Comparison of ENCODE assay signal across 16 mouse cellular contexts in the genomic region with DNA sequence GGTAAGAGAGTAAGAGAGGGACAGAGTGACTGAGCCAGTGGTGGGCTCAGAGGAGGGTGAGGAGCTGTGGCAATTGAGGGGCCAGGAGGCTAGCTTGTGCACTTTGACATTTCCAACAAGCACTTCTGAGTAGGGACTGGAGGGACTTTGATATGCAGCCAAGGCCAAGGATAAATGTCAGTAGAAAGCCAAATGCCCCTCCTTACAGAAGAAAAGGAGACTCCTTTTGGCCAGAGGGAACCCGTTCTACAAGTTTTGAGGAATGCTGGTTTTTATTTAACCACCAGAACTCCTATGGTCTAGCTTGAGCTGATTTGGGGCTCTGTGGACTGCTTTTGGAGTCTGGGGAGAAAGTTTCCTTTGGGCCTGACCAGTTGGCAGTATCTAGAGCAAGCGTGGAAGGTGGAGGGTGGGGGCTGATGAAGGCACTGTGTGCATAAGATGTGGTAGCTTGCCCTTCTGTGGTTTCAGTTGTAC.
DNase-seq lines count a peak whose midpoint lies in the region; ATAC-seq and TF ChIP-seq lines count a peak whose summit lies in the region.
"Had no signal": no experiment of that assay in that cellular context is flagged by ENCODE, and none has a peak within 500 bp of the region (broad histone marks: within the 10 kb centered on the region; RNA-seq: fewer than 3 reads in every experiment).

No protein-coding gene starts in this region.

- H3K4me3 ChIP-seq in ES-E14 (ENCODE audit: insufficient read depth in 1 of 2, low read depth in 1 of 2, low read length in 2 of 2, poor library complexity in 1 of 2, severe bottlenecking in 1 of 2), result no peak overlapping the region
- H3K4me3 ChIP-seq in embryonic facial prominence, embryonic 15.5 days (replicated peaks), result no peak overlapping the region
- no peak overlapping the region for H3K4me3 ChIP-seq in kidney, postnatal 0 days (replicated peaks; ENCODE audit: low read depth, low read length)
- no peak overlapping the region for H3K4me3 ChIP-seq in liver, postnatal 0 days (ENCODE audit: low read depth, low read length)
- H3K4me3 ChIP-seq: left cerebral cortex, adult 2 months; midbrain, embryonic 15.5 days; neural tube, embryonic 12.5 days had no signal

- peaks cover 14 to 25% of the 10 kb centered on the region in 2 experiments for H3K4me1 ChIP-seq in ES-E14 (ENCODE audit: control insufficient read depth in 2 of 2, insufficient read depth in 2 of 2, low read length in 2 of 2, poor library complexity in 1 of 2)
- H3K4me1 ChIP-seq in embryonic facial prominence, embryonic 15.5 days, result no peaks in the 10 kb centered on the region
- H3K4me1 ChIP-seq in kidney, postnatal 0 days (replicated peaks; ENCODE audit: insufficient read depth, low read length), result no peaks in the 10 kb centered on the region
- H3K4me1 ChIP-seq in liver, postnatal 0 days (ENCODE audit: insufficient read depth), result no peaks in the 10 kb centered on the region
- H3K4me1 ChIP-seq: midbrain, embryonic 15.5 days; neural tube, embryonic 12.5 days had no signal

- no peak overlapping the region for H3K9ac ChIP-seq in ES-E14 (ENCODE audit: insufficient read depth, low read depth, low read length, poor library complexity, severe bottlenecking)
- H3K9ac ChIP-seq in embryonic facial prominence, embryonic 15.5 days, result no peak overlapping the region
- no peak overlapping the region for H3K9ac ChIP-seq in kidney, postnatal 0 days (ENCODE audit: low read depth, low read length)
- H3K9ac ChIP-seq in liver, postnatal 0 days (replicated peaks), result no peak overlapping the region
- H3K9ac ChIP-seq: midbrain, embryonic 15.5 days; neural tube, embryonic 12.5 days had no signal

- no peaks in the 10 kb centered on the region for H3K9me3 ChIP-seq in ES-E14 (ENCODE audit: control insufficient read depth, insufficient read depth, low read depth, low read length)
- H3K9me3 ChIP-seq in embryonic facial prominence, embryonic 15.5 days (replicated peaks), result no peaks in the 10 kb centered on the region
- H3K9me3 ChIP-seq in kidney, postnatal 0 days (replicated peaks; ENCODE audit: low read length), result no peaks in the 10 kb centered on the region
- H3K9me3 ChIP-seq in liver, postnatal 0 days (ENCODE audit: low read length), result no peaks in the 10 kb centered on the region
- H3K9me3 ChIP-seq: midbrain, embryonic 15.5 days; neural tube, embryonic 12.5 days had no signal

- no peak for TF ChIP-seq CTCF in kidney, postnatal 0 days (IDR thresholded peaks at IDR 0.05; ENCODE audit: low read depth)
- TF ChIP-seq CTCF in liver, postnatal 0 days (IDR thresholded peaks at IDR 0.05; ENCODE audit: low read depth), result no peak

- TF ChIP-seq EP300 in liver, postnatal 0 days (IDR thresholded peaks at IDR 0.05; ENCODE audit: low read depth), result no peak

- peak overlapping the region; percentile 91 for H3K27ac ChIP-seq in ES-E14 (ENCODE audit: insufficient read depth, low read depth, low read length, poor library complexity, severe bottlenecking)
- peak overlapping the region; percentile 34; the same call in 1 of the 2 replicates for H3K27ac ChIP-seq in embryonic facial prominence, embryonic 15.5 days (replicated peaks)
- 0 out of 2 replicates have a peak overlapping the region, but pooled peaks have one; percentile 42 for H3K27ac ChIP-seq in kidney, postnatal 0 days
- no peak overlapping the region for H3K27ac ChIP-seq in liver, postnatal 0 days (ENCODE audit: low read depth)
- H3K27ac ChIP-seq: left cerebral cortex, adult 2 months; midbrain, embryonic 15.5 days; neural tube, embryonic 12.5 days had no signal

- no peaks in the 10 kb centered on the region for H3K27me3 ChIP-seq in embryonic facial prominence, embryonic 15.5 days
- no peaks in the 10 kb centered on the region for H3K27me3 ChIP-seq in kidney, postnatal 0 days (ENCODE audit: insufficient read depth, low read length)
- H3K27me3 ChIP-seq in liver, postnatal 0 days (ENCODE audit: insufficient read depth, low read length), result no peaks in the 10 kb centered on the region
- H3K27me3 ChIP-seq: midbrain, embryonic 15.5 days; neural tube, embryonic 12.5 days had no signal

- no peak for DNase-seq in ES-E14 (ENCODE audit: low read depth, low spot score)
- DNase-seq in kidney, postnatal 0 days (ENCODE audit: low spot score), result peak; percentile 12
- DNase-seq in lung, postnatal 4 days, result peak; percentile 10 to 33
- no peak for DNase-seq in ovary, postnatal 36 days (ENCODE audit: low spot score)
- DNase-seq in liver, postnatal 0 days, result no peak
- DNase-seq in urinary bladder, postnatal 4 days (ENCODE audit: low spot score in 2 of 2), result no peak
- DNase-seq: cerebellum, postnatal 10 days; heart, adult 18-20 months; heart, postnatal 10 days had no signal

- no peak for ATAC-seq in embryonic facial prominence, embryonic 15.5 days (ENCODE audit: insufficient number of reproducible peaks, low FRiP score, low TSS enrichment, low read depth)
- ATAC-seq in kidney, postnatal 0 days (replicated peaks; ENCODE audit: low FRiP score, low read depth), result no peak; the same call in 1 of the 2 replicates
- ATAC-seq in liver, postnatal 0 days, result no peak
- ATAC-seq: CD4-positive, CD25-positive, alpha-beta regulatory T cell, adult 4 months; forebrain, embryonic 14.5 days; hindbrain, embryonic 16.5 days; midbrain, embryonic 15.5 days had no signal

- no peak overlapping the region for H3K4me2 ChIP-seq in embryonic facial prominence, embryonic 15.5 days (replicated peaks)
- no peak overlapping the region for H3K4me2 ChIP-seq in kidney, postnatal 0 days (ENCODE audit: low read length)
- H3K4me2 ChIP-seq in liver, postnatal 0 days (ENCODE audit: low read depth, low read length), result no peak overlapping the region
- H3K4me2 ChIP-seq: midbrain, embryonic 15.5 days; neural tube, embryonic 12.5 days had no signal

- 59% methylated on average over 2 of the region's 2 CpGs for WGBS in embryonic facial prominence, embryonic 15.5 days
- WGBS in kidney, postnatal 0 days, result 66% methylated on average over 2 of the region's 2 CpGs
- 62% methylated on average over 2 of the region's 2 CpGs for WGBS in liver, postnatal 0 days (ENCODE audit: insufficient replicate concordance)

- in situ Hi-C loops in ES-E14 (cut with MboI; ENCODE audit: low sequenced_read_pairs in 2 of 2, unreplicated experiment in 2 of 2), result no loop called here

- H3K36me3 ChIP-seq in ES-E14 (ENCODE audit: control insufficient read depth, insufficient read depth, low read length, poor library complexity, severe bottlenecking), result no peaks in the 10 kb centered on the region
- H3K36me3 ChIP-seq in embryonic facial prominence, embryonic 15.5 days, result no peaks in the 10 kb centered on the region
- H3K36me3 ChIP-seq in kidney, postnatal 0 days (ENCODE audit: insufficient read depth, low read length), result no peaks in the 10 kb centered on the region
- no peaks in the 10 kb centered on the region for H3K36me3 ChIP-seq in liver, postnatal 0 days (replicated peaks; ENCODE audit: insufficient read depth, low read length)
- H3K36me3 ChIP-seq: midbrain, embryonic 15.5 days; neural tube, embryonic 12.5 days had no signal

TF ChIP-seq in ES-E14, 5 proteins besides CTCF, POLR2A, EP300 and RAD21:
- TF ChIP-seq ZNF384 (IDR thresholded peaks at IDR 0.05; ENCODE audit: low read depth, low read length) (no peak), HCFC1 (IDR thresholded peaks at IDR 0.05; ENCODE audit: borderline replicate concordance, insufficient read depth, low read length) (no peak), MAFK (IDR thresholded peaks at IDR 0.05; ENCODE audit: insufficient read depth, low read depth, low read length) (no peak), CHD2 (IDR thresholded peaks at IDR 0.05; ENCODE audit: low read depth, low read length) (no peak)

Comparison
In these comparisons a context has a peak if more than half of its experiments do, and no peak if none do; other contexts are left out.
1. DNase-seq: peak in kidney, postnatal 0 days (single experiment) and lung, postnatal 4 days (2 of 2); none in ES-E14 (single experiment), ovary, postnatal 36 days (single experiment), liver, postnatal 0 days (single experiment) and urinary bladder, postnatal 4 days (0 of 2).